Mouse (Mus musculus): ENCODE data around the gene Ncaph2.

GRCm38 (mm10) chr15:89356372-89356771 lies 853 bp downstream of the Ncaph2 start:
- no peak for TF ChIP-seq CTCF (conservative IDR thresholded peaks at IDR 0.05; ENCODE audit: low read length)
- no peak for TF ChIP-seq POU5F1 (IDR thresholded peaks at IDR 0.05; ENCODE audit: borderline replicate concordance, low read length)
- no peak for TF ChIP-seq NANOG (IDR thresholded peaks at IDR 0.05; ENCODE audit: borderline replicate concordance, low read length)
